Mouse (Mus musculus): ENCODE measurements around the gene Rbbp8nl.

DNA sequence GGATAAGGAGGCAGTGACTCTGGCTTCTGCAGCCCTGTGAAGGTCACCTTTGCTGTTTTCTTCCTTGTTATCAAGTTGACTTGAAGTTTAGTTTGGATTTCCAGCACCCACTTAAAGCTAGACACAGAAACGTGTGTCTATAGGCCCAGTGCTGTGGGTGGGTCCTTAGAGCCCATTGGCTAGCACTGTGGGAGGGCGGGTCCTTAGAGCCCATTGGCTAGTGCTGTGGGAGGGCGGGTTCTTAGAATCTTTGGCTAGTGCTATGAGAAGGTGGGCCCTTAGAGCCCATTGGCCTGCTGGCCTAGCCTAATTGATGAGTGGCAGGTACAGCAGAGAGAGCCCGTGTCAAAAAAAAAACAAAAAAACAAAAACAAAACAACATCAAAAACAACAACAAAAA lies 30.5 kb upstream of the Rbbp8nl start:
- TF ChIP-seq POLR2A (IDR thresholded peaks at IDR 0.05; ENCODE audit: insufficient read length, low read depth): no peak
- TF ChIP-seq REST (IDR thresholded peaks at IDR 0.05; ENCODE audit: insufficient read depth, insufficient read length): no peak
- TF ChIP-seq POLR2AphosphoS2 (IDR thresholded peaks at IDR 0.05; ENCODE audit: insufficient read length, low read depth): no peak
